Mouse (Mus musculus) limb, embryonic 15.5 days (tissue): Measurements from ENCODE around the gene Fcmr. TPM values are rescaled to one million over a fixed set of nuclear protein-coding genes. Genes with fewer than 3 reads are reported as not detected.

Source experiments
- ATAC-seq: fragments of 200-750 bp; cut with Nextera tagmentation; 2 replicates; pipeline ENCODE4 v1.8.0; 2017; ENCODE audit warnings: low read depth, moderate TSS enrichment; ENCODE audit not compliant: insufficient number of reproducible peaks, low FRiP score, low TSS enrichment
- H3K27ac ChIP-seq: fragments of 300-500 bp; sonication (generic); 2 replicates; pipeline ENCODE4 v1.5.1; 2015; ENCODE audit warnings: moderate library complexity, mild to moderate bottlenecking, inconsistent platforms
- H3K27me3 ChIP-seq: fragments of 300-500 bp; sonication (generic); 2 replicates; pipeline ENCODE4 v1.6.1; 2015; ENCODE audit warnings: inconsistent platforms
- H3K36me3 ChIP-seq: fragments of 300-500 bp; sonication (generic); 2 replicates; pipeline ENCODE4 v1.6.1; 2015; ENCODE audit warnings: inconsistent platforms
- H3K4me1 ChIP-seq: fragments of 300-500 bp; sonication (generic); 2 replicates; pipeline ENCODE4 v1.6.1; 2015; ENCODE audit warnings: inconsistent platforms
- H3K4me2 ChIP-seq: fragments of 300-500 bp; sonication (generic); 2 replicates; pipeline ENCODE4 v1.6.1; 2015; ENCODE audit warnings: mild to moderate bottlenecking, inconsistent platforms
- H3K4me3 ChIP-seq: fragments of 300-500 bp; sonication (generic); 2 replicates; pipeline ENCODE4 v1.5.1; 2015; ENCODE audit warnings: mild to moderate bottlenecking, inconsistent platforms
- H3K9ac ChIP-seq: fragments of 300-500 bp; sonication (generic); 2 replicates; pipeline ENCODE4 v1.6.1; 2015; ENCODE audit warnings: inconsistent platforms
- H3K9me3 ChIP-seq: fragments of 300-500 bp; sonication (generic); 2 replicates; pipeline ENCODE4 v1.6.1; 2016; ENCODE audit warnings: inconsistent platforms
- WGBS: fragments of 180-500 bp; shearing (Covaris S2); methylation state at CpG from one replicate; pipeline ENCODE4 v1.1.7; 2015; 5-methylcytosine and 5-hydroxymethylcytosine counted together
- polyA plus RNA-seq: library from polyadenylated mRNA; unstranded; fragments of >200 nt; fragmentation: Nextera tagmentation; extraction: Ambion mirVana; gene quantifications from 2 replicates; pipeline ENCODE4 v1.2.1, GENCODE M21; 2015

Fcmr gene
- polyA plus RNA-seq, result 0.29 TPM in 1 of 2 replicates, not detected in the other

DNA sequence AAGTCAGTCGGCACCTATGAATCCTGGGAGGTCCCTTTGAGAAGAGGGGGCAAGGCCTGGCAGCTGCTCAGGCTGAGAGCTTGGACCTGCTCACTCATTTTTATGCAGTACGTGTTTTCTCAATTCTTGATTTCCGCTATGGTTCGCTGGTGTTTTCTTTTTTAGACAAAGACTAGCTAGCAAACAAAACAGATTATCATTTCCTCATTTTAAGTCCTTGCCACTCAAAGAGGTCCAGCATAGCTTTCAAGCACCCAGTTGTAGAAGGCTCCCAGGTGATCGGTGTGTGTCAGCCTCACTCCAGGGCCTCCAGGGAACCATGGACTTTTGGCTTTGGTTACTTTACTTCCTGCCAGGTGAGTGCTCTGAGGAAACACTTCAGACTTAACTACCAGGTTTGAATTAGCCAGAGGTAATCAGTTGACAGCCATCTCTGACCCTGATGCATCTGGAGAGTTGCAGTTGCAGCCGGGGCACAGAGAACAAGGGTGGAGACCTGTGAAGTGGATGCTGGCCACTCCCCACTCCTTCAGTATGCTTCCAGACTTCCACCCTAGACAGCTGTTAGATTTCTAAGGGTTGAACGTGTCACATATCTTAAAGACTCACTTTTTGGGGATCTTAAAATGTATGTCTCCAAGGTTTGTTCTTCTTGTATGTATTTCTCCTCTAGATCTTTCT is at the start of gene Fcmr:
Fcmr (plus strand) TSS at position 129 of the 681 bp plus-strand sequence.
- ATAC-seq, result no peak
- H3K36me3 ChIP-seq, result no peaks in the 10 kb centered on the region
- H3K4me1 ChIP-seq, result no peaks in the 10 kb centered on the region
- no peak within 1 kb of the TSS for H3K4me3 ChIP-seq
- no peak within 1 kb of the TSS for H3K9ac ChIP-seq
- WGBS, result 78% methylated on average over 7 of the region's 7 CpGs
- no peaks in the 10 kb centered on the region for H3K9me3 ChIP-seq
- H3K4me2 ChIP-seq, result no peak within 1 kb of the TSS
- no peaks in the 10 kb centered on the region for H3K27me3 ChIP-seq
- H3K27ac ChIP-seq, result no peak within 1 kb of the TSS

- no peak overlapping the region for H3K9ac ChIP-seq
- no peaks in the 10 kb centered on the region for H3K36me3 ChIP-seq
- ATAC-seq, result no peak
- no peaks in the 10 kb centered on the region for H3K9me3 ChIP-seq
- WGBS, result 62% methylated on average over 1 of the region's 1 CpGs
- H3K4me1 ChIP-seq, result no peaks in the 10 kb centered on the region
- no peak overlapping the region for H3K4me3 ChIP-seq
- H3K4me2 ChIP-seq, result no peak overlapping the region
- H3K27ac ChIP-seq, result no peak overlapping the region
- H3K27me3 ChIP-seq, result no peaks in the 10 kb centered on the region
Measured at GRCm38 (mm10) chr1:130819737-130820136, 45.7 kb upstream of the Fcmr start.

- H3K9me3 ChIP-seq, result no peaks in the 10 kb centered on the region
- no peak overlapping the region for H3K9ac ChIP-seq
- H3K36me3 ChIP-seq, result no peaks in the 10 kb centered on the region
- ATAC-seq, result no peak
- H3K4me3 ChIP-seq, result no peak overlapping the region
- WGBS, result 69% methylated on average over 7 of the region's 7 CpGs
- H3K4me1 ChIP-seq, result no peaks in the 10 kb centered on the region
- no peak overlapping the region for H3K27ac ChIP-seq
- no peak overlapping the region for H3K4me2 ChIP-seq
- H3K27me3 ChIP-seq, result no peaks in the 10 kb centered on the region
Measured at GRCm38 (mm10) chr1:130820316-130821148, 44.9 kb upstream of the Fcmr start.

DNA sequence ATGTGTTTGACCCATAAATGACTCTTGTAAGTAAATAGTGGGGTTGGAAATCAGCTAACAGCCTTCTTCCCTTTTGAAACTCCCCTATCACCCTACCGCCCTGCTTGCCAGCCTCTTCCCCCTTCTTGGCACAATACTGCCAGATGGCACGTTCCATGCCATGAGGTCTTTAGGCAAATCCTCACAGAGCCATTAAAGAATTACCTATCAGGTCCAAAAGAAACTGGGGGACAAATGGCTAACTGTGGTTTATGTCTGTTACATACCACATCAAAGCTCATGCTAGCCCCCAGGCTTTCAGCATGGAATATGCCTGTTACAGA is 44.4 kb upstream of the Fcmr start:
- ATAC-seq, result no peak
- H3K9ac ChIP-seq, result no peak overlapping the region
- no peaks in the 10 kb centered on the region for H3K9me3 ChIP-seq
- no peaks in the 10 kb centered on the region for H3K4me1 ChIP-seq
- no peak overlapping the region for H3K4me2 ChIP-seq
- no peak overlapping the region for H3K27ac ChIP-seq
- no peaks in the 10 kb centered on the region for H3K27me3 ChIP-seq
- no peak overlapping the region for H3K4me3 ChIP-seq
- WGBS, result 82% methylated on average over 2 of the region's 2 CpGs
- H3K36me3 ChIP-seq, result no peaks in the 10 kb centered on the region

DNA sequence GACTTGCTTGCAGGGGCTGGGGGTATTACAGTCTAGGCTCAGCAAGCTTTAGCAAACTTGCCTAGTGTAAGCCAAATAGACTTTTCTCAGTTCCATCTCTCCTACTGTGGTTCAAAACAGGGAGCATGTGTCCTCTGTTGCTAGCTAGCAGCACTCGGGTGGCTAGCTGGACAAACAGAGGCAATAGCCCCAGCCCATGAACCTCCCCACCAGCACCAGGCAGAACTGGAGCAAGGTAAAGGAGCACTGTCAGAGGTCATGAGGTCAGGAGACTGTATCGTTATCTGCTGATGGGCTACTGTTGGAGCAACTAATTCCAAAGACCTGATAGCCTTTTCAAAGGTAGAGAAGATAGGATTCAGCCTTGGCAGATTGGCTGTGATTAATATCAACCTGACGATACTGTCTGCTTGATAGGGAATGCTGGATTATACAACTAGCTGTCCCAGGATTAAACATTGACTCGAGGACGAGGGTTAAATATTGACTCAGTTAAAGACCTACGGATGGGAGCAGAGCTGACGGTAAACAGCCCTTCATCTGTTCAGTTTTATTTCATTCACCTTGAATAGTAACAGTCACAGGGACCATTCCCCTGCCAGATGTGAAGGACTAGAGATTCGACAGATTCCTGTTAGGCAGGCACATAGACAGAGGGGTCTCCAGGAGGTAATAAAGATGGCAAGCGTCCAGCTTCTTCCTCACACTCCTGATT is 43.4 kb upstream of the Fcmr start:
- Histone ChIP-seq H3K27ac (no peak overlapping the region), H3K9me3 (no peaks in the 10 kb centered on the region), H3K4me3 (no peak overlapping the region), H3K4me1 (no peaks in the 10 kb centered on the region), H3K27me3 (no peaks in the 10 kb centered on the region), H3K4me2 (no peak overlapping the region), H3K9ac (no peak overlapping the region), H3K36me3 (no peaks in the 10 kb centered on the region)
- WGBS, result 69% methylated on average over 9 of the region's 9 CpGs
- ATAC-seq, result no peak

DNA sequence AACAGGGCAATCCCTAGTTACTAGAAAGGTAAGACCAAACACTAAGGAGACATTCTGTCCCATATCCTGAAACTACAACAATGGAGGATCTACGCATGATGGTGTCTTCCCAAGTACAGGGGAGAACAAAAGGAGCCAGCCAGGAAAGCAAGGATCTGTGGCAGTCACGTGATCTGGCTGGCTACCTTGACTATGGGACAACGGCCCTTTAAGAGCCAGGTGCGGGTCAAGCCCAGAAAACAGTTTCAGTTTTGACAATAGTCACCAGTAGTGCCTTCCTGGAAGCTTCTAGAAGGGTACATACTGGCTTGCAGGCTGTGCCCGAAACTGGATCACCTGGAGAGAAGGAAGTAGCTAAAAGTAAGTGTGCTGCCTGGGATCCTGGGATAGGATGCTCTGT is 39.0 kb upstream of the Fcmr start, which contains the start of gene Pigr:
Pigr (plus strand) TSS at position 237 of the 400 bp plus-strand sequence.
- Histone ChIP-seq H3K27me3 (no peaks in the 10 kb centered on the region), H3K36me3 (no peaks in the 10 kb centered on the region), H3K4me3 (no peak within 1 kb of the TSS), H3K9me3 (no peaks in the 10 kb centered on the region), H3K9ac (no peak within 1 kb of the TSS), H3K4me2 (no peak within 1 kb of the TSS), H3K27ac (no peak within 1 kb of the TSS), H3K4me1 (no peaks in the 10 kb centered on the region)
- no peak for ATAC-seq
- WGBS, result 83% methylated on average over 5 of the region's 5 CpGs

GRCm38 (mm10) chr1:130828656-130829055 is 36.8 kb upstream of the Fcmr start:
- no peak for ATAC-seq
- H3K9ac ChIP-seq, result no peak overlapping the region
- no peaks in the 10 kb centered on the region for H3K36me3 ChIP-seq
- no peaks in the 10 kb centered on the region for H3K9me3 ChIP-seq
- H3K27ac ChIP-seq, result no peak overlapping the region
- H3K27me3 ChIP-seq, result no peaks in the 10 kb centered on the region
- no peaks in the 10 kb centered on the region for H3K4me1 ChIP-seq
- no peak overlapping the region for H3K4me3 ChIP-seq
- no peak overlapping the region for H3K4me2 ChIP-seq
- 76% methylated on average over 4 of the region's 4 CpGs for WGBS

GRCm38 (mm10) chr1:130829906-130830830 is 35.3 kb upstream of the Fcmr start:
- Histone ChIP-seq H3K4me2 (no peak overlapping the region), H3K36me3 (no peaks in the 10 kb centered on the region), H3K4me1 (no peaks in the 10 kb centered on the region), H3K27ac (no peak overlapping the region), H3K27me3 (no peaks in the 10 kb centered on the region), H3K9ac (no peak overlapping the region), H3K4me3 (no peak overlapping the region), H3K9me3 (no peaks in the 10 kb centered on the region)
- no peak for ATAC-seq
- 76% methylated on average over 8 of the region's 8 CpGs for WGBS

DNA sequence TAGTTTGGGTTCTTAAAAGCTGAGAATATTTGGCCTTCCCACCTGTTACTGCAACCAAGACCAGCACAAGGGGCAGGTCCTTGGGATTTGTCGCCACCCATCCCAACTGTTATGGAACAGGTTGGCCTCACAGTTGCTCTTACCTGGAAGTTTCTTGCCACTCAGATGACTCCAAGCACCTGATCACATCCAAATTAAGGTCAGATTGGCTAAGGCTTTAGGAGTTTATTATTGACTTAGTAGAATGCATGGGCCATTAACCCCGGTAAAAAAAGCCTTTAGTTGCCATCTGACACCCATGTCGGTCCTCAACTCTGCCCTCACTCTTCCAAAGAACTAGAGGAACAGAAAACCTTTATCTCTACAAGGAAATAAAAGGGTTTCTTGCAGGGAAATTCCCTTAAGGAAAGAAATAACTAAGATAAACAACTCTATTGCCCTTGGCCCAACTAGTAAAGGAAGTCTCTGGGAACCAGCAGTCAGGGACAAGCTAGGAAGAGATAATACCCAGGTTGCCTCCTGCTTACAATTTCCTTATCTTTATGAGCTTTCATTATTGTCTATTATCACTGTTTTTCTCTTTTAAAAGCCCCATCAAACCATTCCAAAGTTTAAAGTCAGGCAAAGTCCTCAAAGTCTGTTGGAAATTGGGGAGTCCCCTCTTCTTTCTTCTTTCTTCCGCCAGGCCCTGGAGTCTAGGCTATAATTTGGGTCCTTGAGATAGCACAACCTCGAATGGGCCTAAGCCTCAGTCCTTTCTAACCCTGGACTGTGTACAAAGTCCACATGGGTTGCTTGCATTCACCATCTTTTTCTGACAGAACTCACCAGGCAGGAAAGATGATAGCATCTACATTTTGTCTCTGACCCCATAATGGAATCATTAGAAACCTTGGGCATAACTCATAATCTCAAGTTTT is 33.0 kb upstream of the Fcmr start:
- H3K4me1 ChIP-seq, result no peaks in the 10 kb centered on the region
- ATAC-seq, result no peak
- no peak overlapping the region for H3K4me2 ChIP-seq
- no peak overlapping the region for H3K9ac ChIP-seq
- WGBS, result 73% methylated on average over 5 of the region's 5 CpGs
- H3K27ac ChIP-seq, result no peak overlapping the region
- no peaks in the 10 kb centered on the region for H3K27me3 ChIP-seq
- no peak overlapping the region for H3K4me3 ChIP-seq
- H3K36me3 ChIP-seq, result no peaks in the 10 kb centered on the region
- no peaks in the 10 kb centered on the region for H3K9me3 ChIP-seq

- H3K27me3 ChIP-seq, result no peaks in the 10 kb centered on the region
- WGBS, result 75% methylated on average over 6 of the region's 6 CpGs
- ATAC-seq, result no peak
- H3K9me3 ChIP-seq, result no peaks in the 10 kb centered on the region
- H3K9ac ChIP-seq, result no peak overlapping the region
- H3K4me3 ChIP-seq, result no peak overlapping the region
- H3K36me3 ChIP-seq, result no peaks in the 10 kb centered on the region
- H3K4me1 ChIP-seq, result no peaks in the 10 kb centered on the region
- no peak overlapping the region for H3K4me2 ChIP-seq
- no peak overlapping the region for H3K27ac ChIP-seq
Measured at GRCm38 (mm10) chr1:130835161-130835936, 30.1 kb upstream of the Fcmr start.
